Mouse (Mus musculus) heart, embryonic 16.5 days (tissue): ENCODE measurements around the gene Syt7. TPM values are rescaled to one million over a fixed set of nuclear protein-coding genes. Genes with fewer than 3 reads are reported as not detected.

ENCODE experiments used
- ATAC-seq: fragments of 200-750 bp; cut with Nextera tagmentation; replicated peaks from 2 replicates; pipeline ENCODE4 v1.8.0; 2017; ENCODE audit warnings: moderate number of reproducible peaks; ENCODE audit not compliant: insufficient read depth, low FRiP score; ENCODE audit errors: extremely low read depth
- H3K27ac ChIP-seq: fragments of 300-500 bp; sonication (generic); 2 replicates; pipeline ENCODE4 v1.5.1; 2014; ENCODE audit warnings: mild to moderate bottlenecking, low read length, control low read depth, moderate library complexity
- H3K27me3 ChIP-seq: fragments of 300-500 bp; sonication (generic); 2 replicates; pipeline ENCODE4 v1.6.1; 2014; ENCODE audit warnings: low read length, mixed read lengths; ENCODE audit not compliant: control insufficient read depth, insufficient read depth
- H3K36me3 ChIP-seq: fragments of 300-500 bp; sonication (generic); 2 replicates; pipeline ENCODE4 v1.6.1; 2014; ENCODE audit not compliant: control insufficient read depth, insufficient read depth
- H3K4me1 ChIP-seq: fragments of 300-500 bp; sonication (generic); 2 replicates; pipeline ENCODE4 v1.6.1; 2014; ENCODE audit warnings: low read length, mixed read lengths; ENCODE audit not compliant: control insufficient read depth, insufficient read depth
- H3K4me2 ChIP-seq: fragments of 300-500 bp; sonication (generic); 2 replicates; pipeline ENCODE4 v1.6.1; 2014; ENCODE audit warnings: low read depth, mild to moderate bottlenecking, control low read depth, low read length
- H3K4me3 ChIP-seq: fragments of 300-500 bp; sonication (generic); 2 replicates; pipeline ENCODE4 v1.5.1; 2014; ENCODE audit warnings: mild to moderate bottlenecking, control low read depth, low read length
- H3K9ac ChIP-seq: fragments of 300-500 bp; sonication (generic); 2 replicates; pipeline ENCODE4 v1.6.1; 2014; ENCODE audit warnings: low read length, control low read depth
- H3K9me3 ChIP-seq: fragments of 300-500 bp; sonication (generic); replicated peaks from 2 replicates; pipeline ENCODE4 v1.6.1; 2016; ENCODE audit warnings: low read length; ENCODE audit not compliant: control insufficient read depth
- WGBS: fragments of 180-500 bp; shearing (Covaris S2); extraction: QIAGEN DNeasy Blood & Tissue Kit; methylation state at CpG from one replicate; pipeline ENCODE4 v1.1.7; 2014; 5-methylcytosine and 5-hydroxymethylcytosine counted together
- polyA plus RNA-seq: library from polyadenylated mRNA; unstranded; fragments of >200 nt; fragmentation: Nextera tagmentation; extraction: Ambion mirVana; gene quantifications from 2 replicates; pipeline ENCODE4 v1.2.1, GENCODE M21; 2015

Syt7 gene
- polyA plus RNA-seq, 1 experiment from 2014 or later, result 0.49 TPM

DNA sequence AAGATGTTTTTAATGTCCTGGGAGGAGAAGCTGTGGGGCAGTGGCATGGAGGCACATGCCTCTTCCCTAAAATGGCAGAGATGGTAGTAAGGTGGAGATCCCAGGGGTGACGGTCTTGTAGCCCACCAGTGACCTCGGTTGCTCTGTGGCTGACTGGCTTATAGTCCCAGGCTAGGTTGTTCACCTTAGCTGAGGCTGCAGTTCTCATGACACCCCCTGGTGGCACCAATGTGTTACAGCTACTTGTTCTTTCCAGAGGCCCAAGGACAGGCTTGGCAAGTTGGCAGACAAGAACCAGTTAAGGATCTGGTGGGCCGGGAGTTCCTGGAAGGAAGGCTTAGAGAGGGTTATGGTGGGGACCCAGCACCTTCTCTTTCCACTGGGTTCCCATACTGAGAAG lies 47.0 kb downstream of the Syt7 start:
- H3K27me3 ChIP-seq, result no peaks in the 10 kb centered on the region
- no peaks in the 10 kb centered on the region for H3K9me3 ChIP-seq
- 43% methylated on average over 3 of the region's 3 CpGs for WGBS
- peaks cover 23% of the 10 kb centered on the region for H3K4me1 ChIP-seq
- no peak for ATAC-seq
- H3K4me3 ChIP-seq, result no peak overlapping the region
- H3K4me2 ChIP-seq, result no peak overlapping the region
- no peak overlapping the region for H3K27ac ChIP-seq
- H3K9ac ChIP-seq, result no peak overlapping the region
- no peaks in the 10 kb centered on the region for H3K36me3 ChIP-seq

DNA sequence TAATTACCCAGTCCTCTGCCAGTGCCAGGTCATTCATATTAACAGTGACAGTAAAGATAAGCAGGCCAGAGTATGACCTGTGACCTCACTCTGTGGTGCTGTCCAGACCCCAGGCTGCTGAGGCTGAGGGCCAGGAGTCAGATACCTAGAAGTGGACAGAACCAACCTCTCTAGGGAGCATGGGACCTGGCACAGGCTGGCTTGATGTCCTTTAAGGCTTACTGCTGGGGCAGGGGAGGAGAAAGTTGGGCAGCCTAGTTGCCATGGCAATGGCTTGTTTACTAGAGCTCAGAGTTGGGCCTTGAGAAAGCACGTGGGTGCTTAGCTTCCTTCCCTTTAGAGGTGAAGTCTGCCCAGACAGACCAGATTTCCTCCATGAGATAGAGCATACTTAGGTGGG lies 47.8 kb downstream of the Syt7 start:
- Histone ChIP-seq H3K27ac (no peak overlapping the region), H3K27me3 (no peaks in the 10 kb centered on the region), H3K4me3 (no peak overlapping the region), H3K4me2 (no peak overlapping the region), H3K9me3 (no peaks in the 10 kb centered on the region), H3K9ac (no peak overlapping the region), H3K4me1 (peaks cover 19% of the 10 kb centered on the region), H3K36me3 (no peaks in the 10 kb centered on the region)
- no peak for ATAC-seq
- 58% methylated on average over 1 of the region's 1 CpGs for WGBS

DNA sequence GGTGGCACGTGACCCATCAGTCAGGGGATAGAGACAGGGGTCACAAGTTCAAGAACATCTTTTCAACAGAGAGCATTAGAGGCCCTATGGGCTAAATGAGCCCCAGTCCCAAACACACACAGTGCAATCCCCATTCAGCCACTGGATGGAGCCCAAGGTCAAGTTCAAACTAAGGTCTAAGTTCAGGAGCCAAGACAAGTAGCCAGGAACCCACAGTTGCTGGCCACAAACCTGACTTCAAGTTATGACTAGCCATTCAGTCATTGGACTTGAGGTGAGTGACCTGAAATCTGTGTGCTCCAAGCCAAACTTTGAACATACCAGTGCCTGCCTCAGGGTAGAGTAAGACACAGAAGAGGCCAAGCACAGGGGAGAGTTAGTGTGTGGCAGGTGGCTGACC lies 48.6 kb downstream of the Syt7 start:
- Histone ChIP-seq H3K9me3 (no peaks in the 10 kb centered on the region), H3K9ac (no peak overlapping the region), H3K4me2 (no peak overlapping the region), H3K4me3 (no peak overlapping the region), H3K27ac (no peak overlapping the region), H3K27me3 (no peaks in the 10 kb centered on the region; the same call in 1 of the 2 replicates), H3K4me1 (peaks cover 18% of the 10 kb centered on the region), H3K36me3 (no peaks in the 10 kb centered on the region)
- no peak for ATAC-seq
- 45% methylated on average over 1 of the region's 1 CpGs for WGBS

DNA sequence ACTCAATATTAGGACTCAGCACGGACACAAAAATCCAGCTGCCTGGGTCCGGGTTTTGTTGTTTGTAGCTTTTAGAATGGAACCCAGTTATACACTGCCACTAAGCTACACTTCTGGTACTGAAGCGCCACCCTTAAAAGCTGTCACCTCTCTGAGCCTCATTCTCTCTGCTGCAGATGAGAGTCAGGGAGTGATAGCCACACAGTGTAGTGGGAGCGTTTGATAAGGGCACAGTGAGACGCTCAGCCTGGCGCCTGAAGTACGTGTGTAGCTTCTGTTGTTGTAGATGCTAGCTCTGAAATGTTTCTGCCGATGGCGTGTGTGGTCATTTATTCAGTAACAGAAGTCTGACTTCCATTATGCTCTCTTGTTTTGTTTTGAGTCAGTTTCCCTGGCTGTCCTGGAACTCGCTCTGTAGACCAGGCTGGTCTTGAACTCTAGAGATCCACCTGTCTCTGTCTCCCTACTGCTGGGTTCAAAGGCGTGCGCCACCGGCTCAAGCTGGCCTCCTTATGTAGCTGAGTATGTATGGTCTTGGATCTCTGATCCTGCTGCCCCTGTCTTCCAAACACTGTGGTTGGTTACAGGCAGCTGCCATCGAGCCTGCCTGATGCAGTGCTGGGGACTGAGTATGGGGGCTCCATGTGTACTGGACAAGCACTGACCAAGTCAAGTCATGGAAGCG lies 55.9 kb downstream of the Syt7 start:
- Histone ChIP-seq H3K9ac (no peak overlapping the region), H3K36me3 (no peaks in the 10 kb centered on the region), H3K4me2 (no peak overlapping the region), H3K27me3 (peaks cover 6% of the 10 kb centered on the region; the same call in 1 of the 2 replicates), H3K9me3 (no peaks in the 10 kb centered on the region), H3K4me1 (no peaks in the 10 kb centered on the region), H3K27ac (no peak overlapping the region), H3K4me3 (no peak overlapping the region)
- no peak for ATAC-seq
- WGBS, result 66% methylated on average over 15 of the region's 15 CpGs

DNA sequence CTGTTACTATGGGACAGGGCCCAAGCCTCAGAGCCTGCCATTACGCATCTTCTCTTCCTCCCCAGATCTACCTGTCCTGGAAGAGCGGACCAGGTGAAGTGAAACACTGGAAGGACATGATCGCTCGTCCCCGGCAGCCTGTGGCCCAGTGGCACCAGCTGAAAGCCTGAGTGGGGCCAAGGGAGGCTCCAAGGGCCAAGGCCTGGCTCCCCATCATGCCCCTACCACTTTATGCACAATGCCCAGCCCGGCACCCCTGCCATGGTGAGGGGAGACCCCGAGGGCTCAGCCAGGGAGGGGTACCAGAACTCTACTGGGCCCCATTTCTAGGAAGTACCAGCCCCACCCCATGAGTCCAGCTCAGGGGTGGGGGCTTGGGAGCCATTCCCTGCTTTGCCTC lies 59.4 kb downstream of the Syt7 start:
- no peaks in the 10 kb centered on the region for H3K36me3 ChIP-seq
- no peak overlapping the region for H3K4me2 ChIP-seq
- H3K27me3 ChIP-seq, result peaks cover 28% of the 10 kb centered on the region
- no peak overlapping the region for H3K27ac ChIP-seq
- 94% methylated on average over 7 of the region's 7 CpGs for whole genome bisulfite sequencing
- H3K4me3 ChIP-seq, result no peak overlapping the region
- no peak overlapping the region for H3K9ac ChIP-seq
- no peak for ATAC-seq
- no peaks in the 10 kb centered on the region for H3K9me3 ChIP-seq
- H3K4me1 ChIP-seq, result no peaks in the 10 kb centered on the region

DNA sequence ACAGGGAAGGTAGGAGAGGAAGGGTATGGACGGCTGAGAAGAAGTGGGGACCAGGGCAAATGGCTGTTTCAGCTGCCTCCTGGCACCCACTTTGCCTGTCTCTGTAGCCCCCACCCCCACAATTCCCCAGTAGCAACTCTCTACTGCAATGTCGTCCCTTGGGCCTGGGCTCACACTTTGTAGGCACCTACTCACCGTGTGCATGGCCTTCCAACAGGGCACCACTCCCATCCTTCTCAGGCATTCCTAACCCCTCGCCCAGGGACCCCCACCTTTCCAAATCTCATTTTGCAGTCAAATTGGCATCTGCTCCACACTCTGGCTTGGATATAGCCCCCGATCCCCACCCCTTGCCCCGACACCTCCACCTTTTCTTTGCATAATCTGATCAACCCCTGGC lies 60.3 kb downstream of the Syt7 start:
- H3K9ac ChIP-seq, result no peak overlapping the region
- no peak overlapping the region for H3K4me3 ChIP-seq
- peaks cover 33% of the 10 kb centered on the region for H3K27me3 ChIP-seq
- no peak overlapping the region for H3K27ac ChIP-seq
- no peak overlapping the region for H3K4me2 ChIP-seq
- no peaks in the 10 kb centered on the region for H3K36me3 ChIP-seq
- ATAC-seq, result 0 out of 2 replicates have a peak, but pooled peaks have one; percentile 9
- H3K4me1 ChIP-seq, result no peaks in the 10 kb centered on the region
- no peaks in the 10 kb centered on the region for H3K9me3 ChIP-seq
- 39% methylated on average over 6 of the region's 6 CpGs for WGBS

DNA sequence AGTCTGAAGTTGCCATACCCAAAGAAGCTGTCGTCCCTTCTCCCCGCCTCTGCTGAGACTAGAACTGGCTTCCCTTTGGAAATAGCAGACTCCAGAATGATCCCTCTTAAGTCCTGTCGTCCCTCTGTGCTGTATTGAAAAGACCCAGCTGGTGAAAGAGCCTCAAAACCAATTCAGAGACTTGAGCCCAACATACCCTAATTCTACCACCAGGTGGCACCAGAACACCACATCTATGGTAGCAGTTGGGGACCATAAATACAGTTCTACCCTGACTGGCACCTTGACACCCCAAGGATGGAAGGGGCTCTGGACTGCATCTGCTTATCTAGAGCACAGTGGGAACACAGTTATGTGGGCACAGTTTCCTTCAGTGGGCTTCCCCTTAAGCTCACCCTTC lies 60.8 kb downstream of the Syt7 start:
- Histone ChIP-seq H3K4me1 (no peaks in the 10 kb centered on the region), H3K36me3 (no peaks in the 10 kb centered on the region), H3K4me3 (no peak overlapping the region), H3K9ac (no peak overlapping the region), H3K27ac (no peak overlapping the region), H3K4me2 (no peak overlapping the region), H3K9me3 (no peaks in the 10 kb centered on the region), H3K27me3 (peaks cover 38% of the 10 kb centered on the region)
- ATAC-seq, result peak; percentile 38; the same call in 1 of the 2 replicates
- WGBS, result 5% methylated on average over 3 of the region's 3 CpGs

DNA sequence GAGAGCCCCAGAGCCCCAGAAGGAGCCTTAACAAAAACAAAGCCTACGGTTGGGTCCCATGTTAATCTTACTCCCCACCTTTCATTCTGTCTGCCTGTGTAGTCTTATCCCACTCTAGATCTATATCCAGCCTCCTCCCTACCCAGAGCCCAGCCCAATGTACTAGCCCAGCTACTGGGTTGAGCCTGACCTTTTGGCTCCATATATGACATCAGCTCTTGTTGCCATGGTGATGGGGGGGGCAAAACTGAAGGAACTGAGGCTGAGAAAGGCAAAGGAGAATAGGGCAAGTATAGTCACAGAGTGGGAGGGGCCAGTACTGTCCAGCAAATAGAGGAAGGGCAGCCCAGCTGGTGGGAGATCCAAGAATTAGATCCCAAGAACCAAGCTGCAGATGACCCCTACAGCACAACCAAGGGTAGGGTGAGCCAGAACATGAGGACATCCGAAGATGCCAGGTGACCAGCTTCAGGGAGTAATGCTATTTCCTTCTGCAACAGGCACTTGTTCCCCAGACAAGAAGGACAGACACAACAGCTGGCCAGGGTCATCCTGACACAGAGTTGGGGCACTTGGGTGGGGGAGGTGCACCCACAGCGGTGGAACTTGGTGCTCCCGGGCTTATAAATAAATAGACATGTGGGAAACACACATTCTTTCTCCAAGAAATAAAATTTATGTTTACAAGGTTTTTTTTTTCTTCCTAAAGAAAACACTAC lies 66.0 kb downstream of the Syt7 start:
- Histone ChIP-seq H3K27me3 (peaks cover 90% of the 10 kb centered on the region), H3K27ac (no peak overlapping the region), H3K9ac (no peak overlapping the region), H3K9me3 (no peaks in the 10 kb centered on the region), H3K4me1 (peaks cover 10% of the 10 kb centered on the region), H3K4me2 (no peak overlapping the region), H3K36me3 (no peaks in the 10 kb centered on the region), H3K4me3 (no peak overlapping the region)
- 67% methylated on average over 4 of the region's 4 CpGs for WGBS
- no peak for ATAC-seq

DNA sequence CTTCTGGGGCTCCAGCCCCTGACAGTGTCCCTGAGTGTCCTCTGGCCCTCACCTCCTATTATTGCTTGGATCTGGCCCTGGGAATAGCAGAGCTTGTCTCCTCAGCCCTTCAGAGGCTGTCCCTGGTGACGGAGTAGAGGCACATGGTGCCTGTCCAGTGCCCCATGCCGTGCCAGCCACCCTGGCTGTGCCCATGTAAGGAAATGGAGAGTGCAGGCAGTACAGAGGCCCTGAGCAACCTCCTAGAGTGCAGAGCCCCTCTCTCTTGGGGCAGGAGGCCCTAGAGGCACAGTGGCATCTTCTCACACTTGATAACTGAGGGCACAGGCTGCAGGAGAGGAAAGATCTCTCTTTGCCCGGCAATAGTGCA lies 66.5 kb downstream of the Syt7 start:
- Histone ChIP-seq H3K9me3 (no peaks in the 10 kb centered on the region), H3K27ac (no peak overlapping the region), H3K4me1 (peaks cover 10% of the 10 kb centered on the region), H3K27me3 (peaks cover 92% of the 10 kb centered on the region), H3K9ac (no peak overlapping the region), H3K4me3 (no peak overlapping the region), H3K4me2 (no peak overlapping the region), H3K36me3 (no peaks in the 10 kb centered on the region)
- WGBS, result 47% methylated on average over 3 of the region's 3 CpGs
- no peak for ATAC-seq
